Mouse (Mus musculus) left cerebral cortex, adult 11 months (tissue): ENCODE data around the gene Idh1.
"Not testable (repeated sequence)": the region's sequence is repeated elsewhere in the genome, so short reads cannot be mapped to it uniquely, and the experiment has no call there.

Source experiments
- DNase-seq: peaks from one replicate; pipeline ENCODE4 v3.0.0; 2022; ENCODE audit warnings: low spot score

The Idh1 gene

DNA sequence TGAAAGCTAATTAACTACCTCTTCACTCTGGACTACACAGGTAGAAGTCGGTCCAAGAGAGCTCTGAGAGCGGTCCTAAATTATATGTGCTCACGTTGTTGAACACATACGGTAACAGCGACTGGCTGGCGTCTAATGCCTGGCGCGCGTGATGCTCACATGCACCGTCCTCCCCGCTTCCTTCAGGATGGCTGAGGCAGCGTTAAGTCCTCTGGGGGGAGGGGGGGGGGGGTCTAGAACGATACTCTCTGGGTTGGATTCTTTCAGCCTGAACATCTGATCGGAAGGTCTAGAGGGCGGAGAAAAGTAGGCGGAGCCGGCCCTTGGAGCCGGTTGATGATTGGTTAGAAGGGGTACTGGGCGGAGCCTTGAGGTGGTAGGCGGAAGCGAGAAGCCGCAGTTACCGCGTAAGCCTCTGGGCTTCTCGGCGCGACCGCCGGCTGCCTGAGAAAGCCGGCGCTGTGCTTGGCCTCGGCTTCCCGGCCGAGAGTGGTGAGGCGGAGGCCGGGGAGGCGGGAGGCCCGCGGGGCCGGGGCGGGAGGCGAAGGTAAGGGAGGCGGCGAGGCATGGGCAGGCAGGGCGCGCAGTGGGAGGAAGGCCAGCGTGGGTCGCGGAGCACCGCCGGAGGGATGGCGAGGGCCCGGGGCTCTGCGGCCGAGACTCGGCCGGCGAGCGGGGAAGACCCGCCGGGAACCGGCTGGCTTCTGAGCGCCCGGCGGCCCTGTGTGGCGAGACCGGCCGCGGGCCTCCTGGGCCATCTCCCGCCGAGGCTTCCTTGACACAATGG is at the start of gene Idh1, which contains the start of gene Pikfyve:
TSS of gene Idh1 (minus strand) at position 214 of the 787 bp plus-strand sequence.
TSS of gene Pikfyve (plus strand) at position 397 of the 787 bp plus-strand sequence.
- DNase-seq: peak; percentile 96

DNA sequence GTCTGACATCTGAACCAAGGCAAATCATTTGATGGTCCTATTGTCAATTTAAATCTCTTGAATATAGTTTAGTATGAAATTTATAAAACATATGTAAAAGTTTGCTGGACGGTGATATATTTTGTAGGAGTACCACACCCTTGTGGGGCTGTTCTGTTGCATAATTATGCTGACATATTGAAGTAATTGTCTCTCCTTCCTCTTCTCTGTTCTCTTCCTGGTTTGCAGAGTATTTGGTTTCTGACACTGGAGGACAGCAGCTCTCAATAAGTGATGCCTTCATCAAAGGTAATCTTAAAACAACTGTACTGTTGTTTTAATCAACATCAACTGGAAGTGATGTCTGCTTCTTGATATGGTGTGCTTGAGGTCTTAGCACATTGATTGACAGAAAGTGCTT is 44.3 kb upstream of the Idh1 start:
- no peak for DNase-seq

DNA sequence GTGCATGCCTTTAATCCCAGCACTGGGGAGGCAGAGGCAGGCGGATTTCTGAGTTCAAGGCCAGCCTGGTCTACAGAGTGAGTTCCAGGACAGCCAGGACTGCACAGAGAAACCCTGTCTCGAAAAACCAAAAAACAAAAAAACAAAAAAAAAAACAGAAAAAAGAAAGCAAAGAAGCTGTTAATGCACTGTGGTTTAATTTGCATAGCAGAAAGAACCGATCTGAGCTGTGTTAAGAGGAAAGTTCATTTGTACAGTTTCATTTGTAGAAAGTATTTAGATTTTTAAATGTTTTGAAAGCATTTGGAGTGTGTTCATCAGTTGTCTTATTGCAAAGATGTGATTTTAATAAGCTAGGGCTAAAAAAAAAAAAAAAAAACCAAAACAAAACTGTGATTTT is 43.5 kb upstream of the Idh1 start:
- DNase-seq: not testable (repeated sequence)

DNA sequence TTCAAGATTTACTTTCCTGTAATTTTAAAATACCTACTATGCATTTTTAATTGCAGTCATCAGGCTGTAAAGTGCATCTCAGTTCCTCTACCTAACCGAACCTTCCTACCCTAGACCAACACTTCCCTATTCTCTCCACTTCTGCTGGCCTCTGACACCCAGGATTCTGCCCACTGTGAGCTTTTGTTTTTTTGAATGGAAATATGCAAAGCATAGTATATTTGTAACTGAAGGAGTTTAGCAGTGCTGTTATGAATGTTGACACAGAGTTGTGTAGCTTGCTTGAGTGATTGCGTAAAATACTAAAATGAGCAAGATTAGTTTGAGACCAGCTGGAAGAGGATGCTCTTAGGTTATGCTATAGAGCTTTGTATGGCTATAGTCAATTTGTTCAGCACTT is 41.4 kb upstream of the Idh1 start:
- no peak for DNase-seq

DNA sequence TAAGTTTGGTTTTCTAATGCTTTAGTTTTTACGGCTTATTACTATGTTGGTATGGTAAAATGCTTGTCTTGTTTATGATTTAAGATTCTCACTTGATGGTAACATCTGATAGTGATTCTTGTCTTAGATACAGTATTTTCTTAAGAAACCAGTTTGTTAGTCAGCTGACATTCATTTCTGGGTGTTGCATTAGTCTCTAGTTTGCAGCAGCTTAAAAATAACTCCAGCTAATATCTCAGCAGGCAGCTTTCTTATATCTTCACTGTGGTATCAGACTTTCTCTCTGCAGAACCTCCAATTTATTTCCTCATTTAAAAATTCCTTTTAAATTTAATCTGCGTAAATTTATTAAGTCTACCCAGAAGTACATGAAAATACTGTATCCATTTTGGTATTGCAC is 37.4 kb upstream of the Idh1 start:
- no peak for DNase-seq

DNA sequence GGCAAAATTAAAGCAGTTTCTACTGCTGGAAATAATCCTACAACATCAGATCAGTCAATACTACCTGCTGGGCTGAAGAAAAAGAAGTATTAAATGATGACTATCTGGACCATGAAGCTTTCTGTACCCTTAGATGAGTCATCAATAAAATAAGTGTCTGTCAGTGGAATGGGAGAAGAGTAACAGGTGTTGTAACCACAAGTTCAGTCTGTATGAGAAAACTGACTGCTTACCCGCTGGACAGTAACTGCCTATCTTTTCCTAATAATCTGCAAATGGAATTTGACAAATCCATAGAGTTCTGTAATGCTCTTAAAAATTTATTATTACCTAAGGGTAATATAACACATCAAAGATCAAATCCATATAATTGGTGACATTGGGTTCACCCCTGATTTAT is 31.7 kb upstream of the Idh1 start:
- no peak for DNase-seq

DNA sequence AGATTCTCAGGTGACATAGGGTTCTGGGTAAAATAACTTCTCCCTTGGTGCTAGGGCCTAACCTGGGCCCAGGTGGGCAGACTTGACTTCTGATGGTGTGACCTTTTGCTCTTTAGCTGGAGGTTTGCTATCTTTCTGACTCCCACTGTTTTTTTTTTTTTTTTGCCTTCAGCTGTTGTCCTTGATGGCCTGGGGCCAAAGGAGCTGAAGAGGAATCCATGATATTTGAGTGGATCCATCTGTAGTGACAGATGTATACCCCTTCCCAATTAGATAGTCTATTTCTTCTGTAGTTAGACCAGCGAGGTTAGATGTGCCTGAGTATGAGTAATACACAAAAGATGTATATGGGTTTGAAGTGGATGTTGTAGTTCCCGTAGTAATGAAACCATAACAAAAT is 31.3 kb upstream of the Idh1 start:
- no peak for DNase-seq

DNA sequence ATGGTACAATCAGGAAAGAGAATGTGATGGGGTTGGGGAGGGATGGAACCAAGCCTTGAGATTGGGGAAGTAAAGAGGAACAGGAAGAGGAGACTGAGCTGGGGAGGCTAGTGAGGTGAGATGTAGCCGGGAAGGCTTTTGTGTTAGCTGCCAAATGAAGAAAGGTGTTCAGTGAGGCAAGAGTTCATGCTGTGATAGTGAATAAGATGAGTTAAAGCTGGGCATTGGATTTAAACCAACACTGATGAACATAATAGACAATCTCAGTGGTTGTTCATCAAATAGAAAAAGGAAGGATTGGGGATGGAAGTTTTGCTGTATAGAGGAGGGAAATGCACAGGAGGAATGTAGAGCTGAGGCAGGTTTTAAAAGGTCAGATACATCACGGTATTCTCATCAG is 26.9 kb upstream of the Idh1 start:
- no peak for DNase-seq

DNA sequence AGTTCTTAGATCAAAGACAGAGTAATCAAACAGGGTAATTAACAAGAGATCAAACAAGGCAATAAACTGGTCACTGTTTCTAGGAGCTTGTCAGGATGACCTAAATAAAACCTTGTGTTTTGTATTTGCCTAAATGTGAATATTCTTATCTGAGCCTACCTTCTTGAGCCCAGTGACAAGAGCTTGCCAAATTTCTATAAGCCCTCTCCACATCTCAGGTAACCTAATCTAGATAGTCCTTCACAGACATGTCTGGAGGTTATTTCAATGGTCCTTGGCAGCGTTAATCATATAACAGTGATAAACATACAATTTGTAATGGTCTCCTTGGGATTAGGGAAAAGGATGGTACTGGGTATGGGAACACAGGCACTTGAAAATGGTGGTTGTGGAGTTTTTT is 18.0 kb upstream of the Idh1 start:
- no peak for DNase-seq

DNA sequence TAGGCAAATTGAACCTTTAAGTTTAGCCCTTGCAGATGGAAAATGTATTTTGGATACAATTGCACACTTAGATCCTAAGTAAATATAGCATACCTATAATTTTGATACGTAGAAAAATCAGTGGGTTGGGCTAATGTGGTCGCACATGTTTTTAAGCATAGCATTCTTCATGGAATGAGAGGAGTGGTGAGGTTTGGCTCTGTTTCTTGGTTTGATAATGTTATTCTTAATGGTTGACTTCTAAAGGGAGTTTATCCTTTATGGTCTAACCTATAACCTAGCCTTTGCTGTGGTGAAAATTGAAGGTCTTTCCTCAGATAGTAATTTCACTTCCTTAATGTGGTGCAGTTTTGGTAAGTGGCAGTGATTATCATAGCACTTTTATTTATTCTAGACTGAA is 12.6 kb upstream of the Idh1 start:
- DNase-seq: no peak

DNA sequence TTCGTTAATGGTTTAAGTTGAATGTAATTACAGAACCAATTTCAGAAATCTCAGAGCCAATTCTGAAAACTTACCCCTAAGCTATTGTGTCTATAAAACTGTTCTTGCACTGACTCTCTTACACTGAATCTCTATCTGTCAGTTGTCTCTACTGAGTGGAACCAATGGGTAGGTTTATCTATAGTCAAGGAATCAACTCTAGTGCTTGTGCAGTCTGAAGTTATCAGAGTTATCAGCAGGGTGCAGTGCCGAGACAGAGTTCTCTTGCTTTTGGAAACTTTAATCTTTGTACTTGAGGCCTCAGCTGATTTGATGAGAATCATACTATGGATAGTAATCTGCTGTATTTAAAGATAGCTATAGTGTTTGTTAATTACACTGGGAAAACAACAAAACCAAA is 12.1 kb upstream of the Idh1 start:
- DNase-seq: no peak

DNA sequence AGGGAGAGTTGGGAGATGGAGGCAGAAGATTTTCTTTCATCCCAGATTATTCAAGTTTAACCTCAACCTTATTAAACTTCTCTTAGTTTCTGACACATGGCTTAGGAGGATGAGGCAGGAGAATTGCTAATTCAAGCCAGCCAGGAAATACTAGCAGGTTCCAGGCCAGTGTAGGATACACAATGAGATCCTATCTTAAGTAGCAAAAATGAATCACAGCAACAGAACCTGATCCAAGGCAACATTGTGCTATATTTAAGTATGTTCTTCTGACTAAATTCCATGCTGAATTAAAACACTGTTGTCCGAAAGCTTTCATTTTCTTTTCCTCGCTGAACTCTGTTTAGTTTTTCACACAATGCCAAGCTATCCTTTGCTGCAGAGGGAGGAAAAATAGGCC is 6.9 kb upstream of the Idh1 start:
- DNase-seq: no peak

DNA sequence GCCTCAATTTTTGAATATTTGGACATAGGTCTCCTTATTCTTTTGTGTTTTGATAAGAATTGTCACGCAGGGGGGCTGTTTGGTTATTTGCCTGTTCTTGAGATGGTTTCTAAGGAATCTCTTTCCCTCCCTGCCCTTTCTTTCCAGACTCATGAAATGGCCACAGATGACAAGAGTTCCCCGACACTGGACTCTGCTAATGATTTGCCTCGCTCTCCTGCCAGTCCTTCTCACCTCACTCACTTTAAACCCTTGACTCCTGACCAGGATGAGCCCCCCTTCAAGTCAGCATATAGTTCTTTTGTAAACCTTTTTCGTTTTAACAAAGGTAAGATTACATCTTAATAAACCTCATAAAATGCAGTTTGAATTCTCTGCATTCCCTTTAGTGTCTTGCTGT is 3.9 kb upstream of the Idh1 start:
- no peak for DNase-seq

DNA sequence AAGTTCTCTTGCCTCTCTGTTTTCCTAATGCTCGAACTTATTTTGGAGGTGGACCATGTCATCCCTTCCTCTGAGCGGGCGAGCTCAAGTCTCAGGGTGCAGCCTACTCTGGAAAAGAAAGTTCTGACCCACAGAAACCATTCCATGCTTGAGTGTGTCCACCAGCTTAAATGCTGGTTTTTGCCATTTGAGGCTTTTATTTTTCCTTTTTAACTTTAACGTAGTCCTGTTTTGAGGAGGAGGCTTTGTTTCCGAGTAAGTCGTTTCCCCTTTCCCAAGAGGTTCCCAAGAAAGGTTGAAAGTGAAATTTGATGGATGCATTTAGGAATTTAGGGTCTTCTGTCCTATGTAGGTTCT is 752 bp upstream of the Idh1 start:
- no peak for DNase-seq

DNA sequence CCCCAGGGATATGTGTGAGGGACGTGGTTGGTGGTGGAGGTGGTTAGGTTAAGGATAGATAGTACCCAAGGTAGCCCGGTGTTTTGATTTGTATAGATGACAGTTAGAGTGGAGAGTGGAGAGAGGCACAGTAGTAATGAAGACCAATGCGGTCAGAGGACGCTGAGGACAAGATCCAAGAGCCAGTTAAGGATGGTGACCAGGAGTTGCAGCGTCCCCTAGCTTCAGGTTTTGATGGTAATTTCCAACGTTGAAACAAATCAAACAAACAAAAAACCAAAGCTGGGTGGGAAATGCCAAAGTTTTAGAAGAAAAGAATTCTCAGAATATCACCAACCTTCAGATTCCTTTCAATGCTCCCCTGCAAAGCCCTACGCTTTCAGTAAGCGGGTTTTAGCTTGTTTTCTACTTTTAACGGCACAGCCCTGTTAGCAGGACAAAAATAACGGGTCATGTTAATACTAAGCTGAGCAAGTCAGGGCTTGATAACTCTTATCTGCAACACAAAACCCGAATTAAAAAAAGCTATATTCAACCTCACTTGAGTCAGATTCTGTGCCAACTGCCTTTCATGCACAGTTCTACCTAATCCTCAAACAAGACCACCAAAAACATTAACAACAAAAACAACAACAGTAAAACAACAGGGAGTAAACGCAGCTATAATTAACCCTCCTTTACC is 635 bp downstream of the Idh1 start:
- DNase-seq: no peak

DNA sequence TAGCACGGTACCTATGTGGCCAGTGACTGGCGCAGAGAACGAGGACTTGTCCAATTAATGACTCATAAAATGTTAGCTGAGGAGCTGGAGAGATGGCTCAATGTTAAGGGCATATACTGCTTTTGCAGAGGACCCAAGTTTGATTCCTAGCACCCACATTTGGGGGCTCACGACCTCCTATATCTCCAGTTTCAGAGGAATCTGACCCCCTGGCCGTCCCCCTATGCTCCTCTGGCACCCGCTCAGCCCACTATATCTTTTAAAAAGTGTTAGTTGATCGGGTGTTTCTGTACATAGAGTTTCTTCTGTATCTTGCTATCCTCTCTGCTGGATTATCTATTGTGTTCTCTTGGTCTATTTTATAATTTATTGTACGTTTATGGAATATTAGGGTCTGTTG is 1.3 kb downstream of the Idh1 start:
- no peak for DNase-seq

DNA sequence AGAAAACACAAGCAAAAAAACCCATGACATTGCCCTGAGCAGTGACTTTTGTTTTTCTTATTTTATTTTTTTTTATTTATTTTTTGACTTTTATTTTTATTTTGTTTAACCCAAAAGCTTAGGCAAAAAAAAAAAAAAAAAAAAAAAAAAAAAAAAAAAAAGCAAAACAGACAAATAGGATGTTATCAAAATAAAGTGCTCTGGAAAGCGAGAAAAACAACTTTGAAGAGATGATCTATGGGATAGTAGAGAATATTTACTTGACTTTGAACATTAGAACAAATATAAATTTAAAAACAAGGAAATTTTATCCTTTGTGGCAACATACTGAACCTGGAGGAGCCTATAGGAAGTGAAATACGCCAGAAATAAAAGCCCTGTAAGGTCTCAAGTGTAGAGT is 2.3 kb downstream of the Idh1 start:
- DNase-seq: no peak

DNA sequence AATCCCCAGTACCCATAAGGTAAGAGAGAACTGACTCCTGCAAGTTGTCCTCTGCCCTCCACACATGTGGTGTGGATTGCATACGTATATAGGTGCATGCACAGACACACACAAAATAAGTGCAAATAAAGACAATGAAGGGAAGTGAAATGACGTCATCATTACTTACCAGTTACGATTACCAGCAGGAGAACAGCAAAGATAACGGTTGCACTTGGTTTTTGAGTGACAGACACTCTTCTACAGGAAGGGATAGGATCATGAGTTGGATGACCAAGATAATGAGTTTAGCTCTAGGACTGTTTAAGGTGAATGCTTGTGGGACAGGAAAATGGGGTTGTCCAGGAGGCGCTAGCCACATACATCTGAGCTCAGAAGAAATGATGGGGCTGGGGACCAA is 4.8 kb downstream of the Idh1 start:
- no peak for DNase-seq

DNA sequence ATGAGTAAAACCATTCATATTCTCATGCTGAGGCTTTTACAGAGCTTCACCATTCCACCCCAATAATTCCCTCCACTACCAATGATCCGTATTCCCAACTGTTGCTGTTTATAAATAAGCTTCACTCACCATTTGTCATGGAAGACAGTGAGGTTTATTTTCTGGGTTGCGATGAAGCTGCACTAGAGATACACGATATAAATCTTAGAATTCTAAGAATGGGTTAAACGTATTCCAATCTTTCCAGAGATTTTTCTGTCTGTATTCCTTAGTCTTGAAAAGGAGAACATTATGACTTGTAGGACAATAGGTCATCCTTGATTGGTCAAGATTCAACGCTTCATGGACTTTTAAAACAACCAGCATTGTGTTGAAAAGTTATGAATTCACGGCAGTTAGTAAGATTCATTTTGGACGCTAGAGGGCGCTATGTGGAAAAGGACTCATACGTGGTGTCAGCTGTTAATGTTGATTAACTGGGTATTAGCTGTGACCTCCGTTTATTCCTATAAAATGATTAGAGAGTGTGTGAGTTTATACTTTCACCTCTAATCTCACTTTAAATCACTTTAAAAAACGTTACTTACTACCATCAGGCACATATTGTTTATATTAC is 6.6 kb downstream of the Idh1 start:
- DNase-seq: peak; percentile 59

DNA sequence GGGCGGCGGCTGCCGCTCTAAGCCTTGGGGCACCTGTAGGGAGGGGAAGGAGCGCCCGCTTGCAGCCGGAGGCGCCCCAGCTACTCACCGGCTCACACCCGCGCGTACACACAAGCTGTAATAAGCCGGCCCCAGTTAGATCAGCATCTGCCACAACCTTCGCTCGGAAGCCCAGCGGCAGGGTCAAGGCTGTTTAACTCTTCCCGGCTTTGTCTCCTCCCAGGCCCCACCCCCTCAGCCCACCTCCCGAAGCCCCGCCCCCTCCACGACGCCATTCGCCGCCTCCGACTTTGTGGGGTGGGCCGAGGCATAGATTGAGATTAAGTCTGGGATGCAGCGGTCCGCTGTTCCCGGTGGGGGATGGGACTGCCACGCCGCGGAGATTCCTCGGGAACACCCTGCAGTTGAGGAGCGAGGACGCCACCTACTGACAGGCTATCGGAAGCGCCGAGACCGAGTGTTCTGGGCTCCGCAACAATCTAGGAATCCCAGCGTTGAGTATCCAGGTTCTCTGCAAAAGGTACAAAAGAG is 7.3 kb downstream of the Idh1 start:
- DNase-seq: peak; percentile 96

DNA sequence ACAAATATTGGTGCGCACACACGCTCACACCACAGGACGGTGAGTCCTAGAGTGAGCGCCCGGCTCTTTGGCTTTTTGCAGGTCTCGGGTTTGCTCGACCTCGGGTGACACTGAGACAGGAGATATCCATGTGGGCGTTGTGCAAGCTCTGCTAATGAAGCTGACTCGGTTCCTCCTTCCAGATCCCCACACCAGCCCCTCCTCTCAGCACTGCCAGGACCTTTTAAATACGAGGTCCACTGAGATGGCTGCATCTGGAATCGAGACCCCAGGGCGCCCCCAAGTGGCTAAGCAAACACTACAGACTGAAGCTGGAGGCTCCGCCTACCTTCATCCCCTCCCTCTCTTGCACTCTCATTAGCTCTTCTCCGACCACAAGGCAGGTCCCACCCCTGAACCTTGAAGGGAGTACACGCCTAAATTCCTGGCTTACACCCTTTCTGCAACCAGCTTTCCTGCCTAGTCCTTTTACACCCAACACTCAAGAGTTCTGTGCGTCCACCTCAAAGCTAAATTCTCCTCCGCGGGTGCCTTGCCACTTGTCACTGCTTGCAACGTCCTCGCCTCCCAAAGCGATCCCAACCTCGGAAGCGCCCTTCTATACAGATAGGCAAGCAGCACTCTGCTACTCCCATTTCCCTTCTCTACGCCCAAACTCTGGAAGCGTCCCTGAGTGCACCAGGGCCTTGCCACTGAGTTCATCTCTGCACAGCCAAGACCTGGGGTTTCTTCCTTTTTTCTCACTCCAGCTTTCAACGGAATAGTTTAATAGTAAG is 8.0 kb downstream of the Idh1 start:
- peak; percentile 91 for DNase-seq

DNA sequence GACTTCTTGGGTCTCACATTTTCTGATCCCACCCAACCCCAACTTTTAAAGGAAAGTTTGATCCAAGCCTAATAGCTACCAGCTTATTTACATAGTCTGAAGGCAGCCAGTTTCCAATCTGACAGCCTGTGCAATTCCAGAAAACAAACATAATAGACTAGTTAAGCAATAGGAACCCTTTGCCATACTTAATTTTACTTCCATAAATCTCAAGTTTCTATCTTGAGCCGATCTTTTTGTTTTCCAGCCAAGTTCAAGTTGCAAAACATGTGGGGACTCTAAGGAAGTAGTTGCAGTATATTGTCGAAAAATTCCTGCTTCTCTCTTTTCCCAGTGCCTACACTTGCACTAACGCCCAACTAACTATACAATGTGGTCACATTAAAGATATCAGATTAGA is 8.8 kb downstream of the Idh1 start:
- no peak for DNase-seq
